Mouse (Mus musculus) kidney, embryonic 14.5 days (tissue): Measurements from ENCODE around the gene Tnp1. TPM values are rescaled to one million over a fixed set of nuclear protein-coding genes. Genes with fewer than 3 reads are reported as not detected.

Experiments used
- ATAC-seq: fragments of 200-750 bp; cut with Nextera tagmentation; 2 replicates; pipeline ENCODE4 v1.8.0; 2017; ENCODE audit warnings: moderate number of reproducible peaks, mild to moderate bottlenecking, moderate TSS enrichment, moderate library complexity; ENCODE audit not compliant: low FRiP score, low TSS enrichment
- H3K27ac ChIP-seq: fragments of 300-500 bp; sonication (generic); 2 replicates; pipeline ENCODE4 v1.5.1; 2014; ENCODE audit warnings: low read depth, mild to moderate bottlenecking, low read length, moderate library complexity, mixed read lengths
- H3K27me3 ChIP-seq: fragments of 300-500 bp; sonication (generic); 2 replicates; pipeline ENCODE4 v1.6.1; 2014; ENCODE audit warnings: mild to moderate bottlenecking, low read length; ENCODE audit not compliant: control insufficient read depth, insufficient read depth
- H3K36me3 ChIP-seq: fragments of 300-500 bp; sonication (generic); 2 replicates; pipeline ENCODE4 v1.6.1; 2014; ENCODE audit warnings: low read length, mixed read lengths; ENCODE audit not compliant: control insufficient read depth, insufficient read depth
- H3K4me1 ChIP-seq: fragments of 300-500 bp; sonication (generic); 2 replicates; pipeline ENCODE4 v1.6.1; 2014; ENCODE audit warnings: low read length, mixed read lengths; ENCODE audit not compliant: control insufficient read depth, insufficient read depth
- H3K4me2 ChIP-seq: fragments of 300-500 bp; sonication (generic); replicated peaks from 2 replicates; pipeline ENCODE4 v1.6.1; 2014; ENCODE audit warnings: low read depth, mild to moderate bottlenecking, low read length
- H3K4me3 ChIP-seq: fragments of 300-500 bp; sonication (generic); 2 replicates; pipeline ENCODE4 v1.5.1; 2014; ENCODE audit warnings: mild to moderate bottlenecking, low read length
- H3K9ac ChIP-seq: fragments of 300-500 bp; sonication (generic); 2 replicates; pipeline ENCODE4 v1.6.1; 2014; ENCODE audit warnings: low read depth, mild to moderate bottlenecking, low read length, moderate library complexity
- H3K9me3 ChIP-seq: fragments of 300-500 bp; sonication (generic); 2 replicates; pipeline ENCODE4 v1.6.1; 2016; ENCODE audit warnings: low read length; ENCODE audit not compliant: control insufficient read depth
- WGBS: fragments of 180-500 bp; shearing (Covaris S2); extraction: QIAGEN DNeasy Blood & Tissue Kit; methylation state at CpG from one replicate; pipeline ENCODE4 v1.1.7; 2014; 5-methylcytosine and 5-hydroxymethylcytosine counted together
- polyA plus RNA-seq: library from polyadenylated mRNA; unstranded; fragments of >200 nt; fragmentation: Nextera tagmentation; extraction: Ambion mirVana; gene quantifications from 2 replicates; pipeline ENCODE4 v1.2.1, GENCODE M21; 2014

Tnp1 gene
- not detected in 2 replicates for polyA plus RNA-seq

DNA sequence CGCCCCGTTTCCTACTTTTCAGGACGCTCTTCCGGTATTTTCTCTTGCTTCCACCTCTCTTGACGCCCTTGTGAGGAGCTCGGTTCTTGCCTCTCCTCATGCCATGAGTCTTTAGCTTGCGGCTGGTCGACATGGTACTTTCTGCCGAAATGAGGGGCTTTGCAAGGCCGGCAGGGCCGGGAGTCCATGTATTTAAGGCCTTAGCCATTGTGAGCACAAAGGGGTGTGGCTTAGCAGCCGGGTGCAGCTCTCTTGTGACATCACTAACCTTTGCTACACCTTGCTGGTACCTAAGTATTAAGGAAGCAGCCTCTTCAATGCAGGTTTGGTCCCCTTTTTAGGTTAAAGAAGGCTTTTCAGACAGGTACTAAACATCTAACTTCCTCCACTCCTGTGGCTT lies at the start of gene Tnp1:
Gene Tnp1 (minus strand): TSS at position 179 of the 400 bp plus-strand sequence.
- H3K36me3 ChIP-seq = no peaks in the 10 kb centered on the region
- no peak for ATAC-seq
- no peaks in the 10 kb centered on the region for H3K9me3 ChIP-seq
- H3K9ac ChIP-seq = no peak within 1 kb of the TSS
- H3K27ac ChIP-seq = no peak within 1 kb of the TSS
- no peak within 1 kb of the TSS for H3K4me3 ChIP-seq
- WGBS = 94% methylated on average over 12 of the region's 12 CpGs
- H3K27me3 ChIP-seq = no peaks in the 10 kb centered on the region
- H3K4me2 ChIP-seq = no peak within 1 kb of the TSS
- no peaks in the 10 kb centered on the region for H3K4me1 ChIP-seq

DNA sequence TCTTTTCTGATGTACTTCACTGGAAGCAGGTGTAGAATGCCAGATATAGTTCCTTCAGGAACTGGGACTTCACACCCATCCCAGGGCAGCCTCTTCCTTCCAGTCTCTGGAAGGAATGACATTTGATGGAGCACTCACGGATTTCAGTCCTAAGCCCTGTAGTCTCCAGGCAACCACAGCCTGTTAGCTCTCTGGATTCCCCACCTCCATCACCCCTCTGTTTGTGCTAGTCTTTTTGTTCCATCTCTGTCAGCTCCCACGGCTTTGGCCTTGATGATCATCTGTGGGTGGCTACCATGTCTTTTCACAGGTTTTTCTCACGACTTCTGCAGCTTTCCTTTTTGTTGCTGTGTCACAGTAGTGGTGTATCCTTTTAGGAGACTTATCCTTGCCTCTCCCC lies 48.6 kb upstream of the Tnp1 start:
- H3K9me3 ChIP-seq = peaks cover 3% of the 10 kb centered on the region; the same call in 1 of the 2 replicates
- no peak overlapping the region for H3K4me3 ChIP-seq
- H3K9ac ChIP-seq = no peak overlapping the region
- no peak for ATAC-seq
- H3K36me3 ChIP-seq = no peaks in the 10 kb centered on the region
- no peak overlapping the region for H3K27ac ChIP-seq
- no peaks in the 10 kb centered on the region for H3K27me3 ChIP-seq
- WGBS = 72% methylated on average over 3 of the region's 3 CpGs
- H3K4me1 ChIP-seq = no peaks in the 10 kb centered on the region; the same call in 1 of the 2 replicates
- no peak overlapping the region for H3K4me2 ChIP-seq

DNA sequence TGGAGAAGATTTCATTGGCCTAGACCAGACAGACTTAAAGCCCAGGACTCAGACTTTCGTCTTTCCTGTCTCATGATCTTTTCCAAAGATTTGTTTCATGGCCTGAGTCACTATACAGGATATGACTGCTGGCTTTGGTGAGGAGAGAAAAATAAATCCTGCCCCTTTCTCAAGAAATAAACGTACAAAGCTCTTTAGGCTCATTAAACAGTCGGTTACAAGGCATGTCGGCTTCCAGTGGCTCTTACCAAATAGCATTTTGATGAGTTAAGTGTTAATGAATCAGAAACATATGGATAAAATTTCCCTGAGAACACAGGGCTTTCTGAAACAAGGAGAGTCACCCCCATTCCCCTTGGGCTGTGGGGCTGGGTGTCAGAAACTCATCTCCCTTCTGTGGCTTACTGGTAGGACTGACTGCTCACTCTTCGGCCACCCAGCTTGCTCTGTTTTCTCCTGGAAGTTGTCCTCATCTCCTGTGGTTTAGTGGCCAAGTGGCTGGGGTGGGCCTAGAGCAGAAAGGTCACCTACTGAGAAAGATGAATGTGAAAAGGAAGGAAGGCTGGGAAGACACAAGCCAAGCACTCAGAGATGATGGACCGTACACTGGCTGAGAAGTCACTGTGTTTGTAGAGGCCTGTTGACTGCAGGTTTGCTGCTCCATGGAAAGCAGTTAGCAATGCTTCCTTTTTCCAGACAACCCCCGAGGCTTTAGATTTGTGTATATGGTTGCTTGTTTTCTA lies 46.0 kb upstream of the Tnp1 start:
- H3K27me3 ChIP-seq = no peaks in the 10 kb centered on the region
- H3K9me3 ChIP-seq = peaks cover 3% of the 10 kb centered on the region; the same call in 1 of the 2 replicates
- H3K4me3 ChIP-seq = no peak overlapping the region
- H3K4me2 ChIP-seq = no peak overlapping the region
- 62% methylated on average over 7 of the region's 7 CpGs for WGBS
- no peak for ATAC-seq
- H3K36me3 ChIP-seq = no peaks in the 10 kb centered on the region
- no peaks in the 10 kb centered on the region; the same call in 1 of the 2 replicates for H3K4me1 ChIP-seq
- H3K9ac ChIP-seq = no peak overlapping the region
- H3K27ac ChIP-seq = no peak overlapping the region

DNA sequence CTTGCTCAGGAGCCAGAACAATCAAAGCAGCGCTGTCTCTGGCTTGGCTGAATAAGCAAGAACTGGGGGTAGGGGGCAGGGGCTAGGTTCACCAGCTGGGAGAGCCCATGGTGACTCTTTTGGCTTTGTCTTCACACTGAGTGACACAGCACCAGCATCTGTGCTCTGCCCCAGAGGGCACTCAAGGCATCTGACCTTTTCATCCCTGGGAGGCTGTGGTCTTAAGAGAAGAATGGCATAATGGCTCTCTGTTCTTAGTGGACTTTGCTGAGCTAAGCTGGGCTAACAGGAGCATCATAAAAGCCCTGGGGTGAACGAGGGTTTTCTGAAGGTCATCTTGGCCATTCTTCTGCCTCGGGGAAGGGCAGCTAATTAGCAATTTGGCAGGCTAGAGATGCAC lies 44.6 kb upstream of the Tnp1 start:
- Histone ChIP-seq H3K4me1 (no peaks in the 10 kb centered on the region; the same call in 1 of the 2 replicates), H3K27ac (no peak overlapping the region), H3K36me3 (no peaks in the 10 kb centered on the region), H3K9me3 (no peaks in the 10 kb centered on the region; the same call in 1 of the 2 replicates), H3K9ac (no peak overlapping the region), H3K4me3 (no peak overlapping the region), H3K27me3 (no peaks in the 10 kb centered on the region), H3K4me2 (no peak overlapping the region)
- 30% methylated on average over 3 of the region's 3 CpGs for whole genome bisulfite sequencing
- ATAC-seq = no peak

DNA sequence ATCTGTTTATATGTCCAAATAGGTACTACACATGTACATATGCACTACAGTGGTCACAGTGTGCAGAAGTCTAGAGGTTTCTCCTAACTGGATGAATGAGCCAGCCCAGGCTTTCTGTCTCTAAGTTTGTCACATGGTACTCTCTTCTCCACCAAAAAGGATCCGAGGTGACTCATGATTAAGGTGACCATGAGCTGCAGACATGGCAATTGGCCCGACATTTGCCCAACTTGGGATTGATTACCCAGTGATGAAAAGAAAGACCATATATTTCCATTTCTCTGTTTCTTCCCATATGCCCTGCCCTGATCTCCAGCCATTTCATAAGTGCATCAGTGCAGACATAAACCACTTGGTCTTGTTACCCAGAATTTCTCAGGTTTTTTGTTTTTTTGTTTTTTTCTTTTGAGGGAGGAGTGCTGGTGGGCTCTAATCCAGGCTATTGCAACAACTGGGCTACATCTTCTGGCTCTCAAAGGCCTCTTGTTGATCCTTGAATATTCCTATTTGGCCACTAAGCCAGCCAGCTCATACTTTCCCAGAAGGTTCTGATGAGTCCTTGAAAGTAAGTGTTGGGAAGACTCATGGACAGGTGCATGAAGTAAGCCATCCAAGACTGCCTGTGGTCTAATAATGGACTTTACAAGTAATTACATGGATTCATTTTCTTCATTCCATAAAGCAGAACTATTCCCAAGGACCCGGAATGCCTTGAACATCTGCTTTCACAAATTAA lies 40.7 kb upstream of the Tnp1 start:
- no peak for ATAC-seq
- H3K9me3 ChIP-seq = no peaks in the 10 kb centered on the region
- no peak overlapping the region for H3K4me2 ChIP-seq
- no peak overlapping the region for H3K27ac ChIP-seq
- no peak overlapping the region for H3K9ac ChIP-seq
- no peaks in the 10 kb centered on the region for H3K27me3 ChIP-seq
- H3K36me3 ChIP-seq = no peaks in the 10 kb centered on the region
- 94% methylated on average over 3 of the region's 3 CpGs for WGBS
- H3K4me3 ChIP-seq = no peak overlapping the region
- no peaks in the 10 kb centered on the region for H3K4me1 ChIP-seq

DNA sequence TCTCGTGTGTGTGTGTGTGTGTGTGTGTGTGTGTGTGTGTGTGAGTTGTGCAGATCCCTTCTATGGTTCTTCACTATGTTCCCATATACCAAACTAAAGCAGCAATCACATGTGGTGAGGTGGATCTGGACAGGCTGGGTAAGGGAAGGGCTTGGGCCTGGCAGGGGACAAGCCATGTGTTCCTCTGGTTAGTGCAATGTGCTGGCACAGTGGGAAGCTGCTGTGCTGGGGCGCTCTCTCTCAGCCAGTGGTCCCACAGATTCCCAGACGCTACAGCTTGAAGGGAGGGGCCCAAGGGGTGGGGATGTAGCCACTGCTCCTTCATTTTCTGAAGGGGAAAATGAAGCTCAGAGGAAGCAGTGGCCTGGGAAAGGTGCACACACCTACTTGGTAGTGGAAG lies 40.1 kb upstream of the Tnp1 start:
- ATAC-seq = no peak
- WGBS = 89% methylated on average over 2 of the region's 3 CpGs
- Histone ChIP-seq H3K4me1 (no peaks in the 10 kb centered on the region), H3K9me3 (no peaks in the 10 kb centered on the region), H3K4me3 (no peak overlapping the region), H3K36me3 (no peaks in the 10 kb centered on the region), H3K4me2 (no peak overlapping the region), H3K27ac (no peak overlapping the region), H3K9ac (no peak overlapping the region), H3K27me3 (no peaks in the 10 kb centered on the region)

DNA sequence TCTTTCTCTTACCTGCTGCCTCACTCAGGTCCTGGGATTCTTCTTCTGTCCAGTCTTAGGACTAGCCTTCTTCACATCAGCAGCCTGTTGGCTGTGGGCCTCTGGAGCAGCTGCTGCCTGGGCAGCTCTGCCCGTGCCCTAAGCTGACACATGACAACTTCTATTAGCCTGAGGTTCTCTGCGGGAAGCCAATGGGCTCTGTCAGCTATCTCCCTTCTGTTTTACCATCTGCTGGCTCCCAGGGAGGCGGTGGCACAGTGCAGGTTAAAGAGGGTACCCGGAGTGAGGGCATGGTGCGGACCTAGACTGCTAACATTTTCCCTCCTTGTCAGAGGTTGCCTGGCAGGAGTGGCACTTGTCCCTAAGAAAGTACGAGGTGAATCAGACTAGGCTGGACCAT lies 39.5 kb upstream of the Tnp1 start:
- no peaks in the 10 kb centered on the region for H3K4me1 ChIP-seq
- no peak overlapping the region for H3K9ac ChIP-seq
- H3K9me3 ChIP-seq = no peaks in the 10 kb centered on the region
- H3K4me3 ChIP-seq = no peak overlapping the region
- H3K27ac ChIP-seq = no peak overlapping the region
- no peaks in the 10 kb centered on the region for H3K36me3 ChIP-seq
- no peaks in the 10 kb centered on the region for H3K27me3 ChIP-seq
- 85% methylated on average over 6 of the region's 6 CpGs for WGBS
- H3K4me2 ChIP-seq = no peak overlapping the region
- ATAC-seq = no peak

DNA sequence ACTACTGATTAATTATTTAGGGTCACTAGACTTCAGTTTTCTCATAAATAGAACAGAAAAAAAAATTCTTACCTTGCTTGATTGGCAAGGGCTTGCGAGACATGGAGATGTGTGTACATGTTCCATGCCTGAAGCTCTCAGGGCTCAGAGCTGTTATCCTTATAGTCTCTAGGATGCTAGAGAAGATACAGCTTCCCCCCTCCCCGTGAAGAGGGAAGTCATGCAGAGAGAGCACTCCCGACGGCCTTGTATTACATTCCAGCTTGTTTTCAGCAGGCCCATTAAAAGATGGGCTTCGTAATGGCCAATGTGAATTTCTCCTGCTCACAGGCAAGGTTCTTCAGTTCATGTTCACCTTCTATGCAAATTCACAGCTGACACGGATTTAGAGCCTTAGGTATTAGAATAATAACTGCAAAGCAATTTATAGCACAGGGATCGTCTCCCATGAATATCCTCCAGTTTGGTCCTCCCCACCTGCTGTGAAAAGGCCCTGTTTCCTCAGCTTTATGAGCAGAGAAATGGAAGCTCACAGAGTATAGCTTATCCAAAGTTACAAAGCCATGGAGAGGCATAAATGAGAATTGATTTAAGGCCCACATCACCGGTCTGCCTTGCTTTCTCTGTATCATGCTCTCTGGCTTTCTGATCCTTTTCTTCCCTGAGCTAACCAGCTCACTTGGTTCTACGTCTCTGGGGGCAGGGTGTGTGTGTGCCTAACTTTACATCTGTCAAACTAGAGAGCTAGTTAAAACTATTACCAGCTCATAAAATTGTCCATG lies 38.0 kb upstream of the Tnp1 start:
- H3K27ac ChIP-seq = no peak overlapping the region
- no peaks in the 10 kb centered on the region for H3K4me1 ChIP-seq
- no peaks in the 10 kb centered on the region for H3K36me3 ChIP-seq
- H3K4me2 ChIP-seq = no peak overlapping the region
- H3K27me3 ChIP-seq = no peaks in the 10 kb centered on the region
- WGBS = 30% methylated on average over 9 of the region's 9 CpGs
- H3K9me3 ChIP-seq = no peaks in the 10 kb centered on the region
- no peak for ATAC-seq
- H3K4me3 ChIP-seq = no peak overlapping the region
- no peak overlapping the region for H3K9ac ChIP-seq
